Mouse (Mus musculus) thymus, adult 2 months (tissue): Measurements from ENCODE around the gene Adamts18. TPM values are rescaled to one million over a fixed set of nuclear protein-coding genes. Genes with fewer than 3 reads are reported as not detected.

Source experiments
- DNase-seq: peaks from one replicate; pipeline ENCODE4 v3.0.0; 2021
- H3K27ac ChIP-seq: fragments of 200-500 bp; 2 replicates; pipeline ENCODE4 v1.5.1; 2012; ENCODE audit warnings: low read length, control low read depth; ENCODE audit not compliant: control insufficient read depth, insufficient read depth
- H3K27me3 ChIP-seq: fragments of 200-500 bp; 2 replicates; pipeline ENCODE4 v1.6.1; 2012; ENCODE audit warnings: mild to moderate bottlenecking, low read length, moderate library complexity, mixed read lengths; ENCODE audit not compliant: control insufficient read depth, insufficient read depth
- H3K36me3 ChIP-seq: fragments of 200-500 bp; 2 replicates; pipeline ENCODE4 v1.6.1; 2012; ENCODE audit warnings: mild to moderate bottlenecking, low read length, moderate library complexity; ENCODE audit not compliant: control insufficient read depth, insufficient read depth
- H3K4me1 ChIP-seq: fragments of 200-500 bp; replicated peaks from 2 replicates; pipeline ENCODE4 v1.6.1; 2012; ENCODE audit warnings: low read length; ENCODE audit not compliant: control insufficient read depth, insufficient read depth
- H3K4me3 ChIP-seq: fragments of 200-500 bp; 2 replicates; pipeline ENCODE4 v1.5.1; 2012; ENCODE audit warnings: mild to moderate bottlenecking, low read length, control low read depth, moderate library complexity; ENCODE audit not compliant: control insufficient read depth, insufficient read depth
- CTCF ChIP-seq: fragments of 200-500 bp; IDR thresholded peaks from 2 replicates; pipeline ENCODE4 v1.5.1; 2012; ENCODE audit warnings: mild to moderate bottlenecking, control low read depth, low read length, moderate library complexity, borderline replicate concordance; ENCODE audit not compliant: control insufficient read depth, poor library complexity, insufficient read depth; ENCODE audit errors: extremely low read depth
- POLR2A ChIP-seq: fragments of 200-500 bp; IDR thresholded peaks from 2 replicates; pipeline ENCODE4 v1.6.1; 2012; ENCODE audit warnings: mild to moderate bottlenecking, low read length, control low read depth, moderate library complexity; ENCODE audit not compliant: control insufficient read depth, poor library complexity, insufficient read depth; ENCODE audit errors: extremely low read depth
- WGBS: fragments of 180-500 bp; shearing (Covaris S2); methylation state at CpG from one replicate; pipeline ENCODE4 v1.1.7; 2018; 5-methylcytosine and 5-hydroxymethylcytosine counted together
- polyA plus RNA-seq: library from polyadenylated mRNA; depleted of rRNA; stranded (reverse); fragments of >200 nt; gene quantifications from 2 replicates; pipeline ENCODE4 v1.2.3, GENCODE M21; 2012; rRNA removed

Gene Adamts18
- polyA plus RNA-seq, 1 experiment: 0.74 TPM

DNA sequence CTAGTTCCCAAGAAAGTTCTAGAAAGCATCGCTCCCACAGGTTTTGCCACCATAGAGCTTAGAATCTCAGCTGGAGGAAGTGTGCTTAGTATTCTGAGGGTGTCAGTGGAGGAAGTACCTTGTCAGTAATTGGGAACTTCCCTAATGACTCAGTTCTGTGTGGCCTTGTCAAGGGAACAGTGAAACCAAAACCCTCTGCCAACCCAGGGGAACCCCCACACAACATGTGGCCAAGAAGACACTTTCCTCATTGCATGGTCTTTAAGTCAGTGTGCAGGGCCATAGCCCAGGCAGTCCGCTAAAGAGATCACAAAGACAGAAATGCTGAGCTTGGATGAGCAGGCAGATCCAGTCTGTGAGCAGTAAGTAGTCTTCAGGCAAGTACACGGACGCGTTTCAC lies 192.4 kb downstream of the Adamts18 start:
- Histone ChIP-seq H3K4me3 (no peak overlapping the region), H3K4me1 (no peaks in the 10 kb centered on the region), H3K27ac (no peak overlapping the region), H3K27me3 (no peaks in the 10 kb centered on the region), H3K36me3 (no peaks in the 10 kb centered on the region)
- 54% methylated on average over 5 of the region's 5 CpGs for WGBS
- DNase-seq: no peak
- TF ChIP-seq CTCF (no peak), POLR2A (no peak)

GRCm38 (mm10) chr8:113653151-113653550 lies 195.4 kb downstream of the Adamts18 start:
- WGBS: 70% methylated on average over 4 of the region's 4 CpGs
- no peaks in the 10 kb centered on the region for H3K4me1 ChIP-seq
- no peak for DNase-seq
- no peak overlapping the region for H3K27ac ChIP-seq
- TF ChIP-seq CTCF (no peak), POLR2A (no peak)
- no peak overlapping the region for H3K4me3 ChIP-seq
- no peaks in the 10 kb centered on the region for H3K27me3 ChIP-seq
- H3K36me3 ChIP-seq: no peaks in the 10 kb centered on the region

GRCm38 (mm10) chr8:113652450-113652849 lies 196.1 kb downstream of the Adamts18 start:
- Histone ChIP-seq H3K36me3 (no peaks in the 10 kb centered on the region), H3K27me3 (no peaks in the 10 kb centered on the region), H3K4me3 (no peak overlapping the region), H3K4me1 (no peaks in the 10 kb centered on the region), H3K27ac (no peak overlapping the region)
- TF ChIP-seq CTCF (no peak), POLR2A (no peak)
- WGBS: 89% methylated on average over 12 of the region's 12 CpGs
- DNase-seq: no peak

Other genes with a start within 250 kb of the Adamts18 start
- 16.5 and 22.7 TPM in 2 replicates for gene Mon1b, start 213.2 kb downstream of the Adamts18 start, polyA plus RNA-seq
- not detected in 2 replicates for gene Syce1l, start 205.5 kb downstream of the Adamts18 start, polyA plus RNA-seq